Mouse (Mus musculus): ENCODE data around the gene Ppp1r1b.

DNA sequence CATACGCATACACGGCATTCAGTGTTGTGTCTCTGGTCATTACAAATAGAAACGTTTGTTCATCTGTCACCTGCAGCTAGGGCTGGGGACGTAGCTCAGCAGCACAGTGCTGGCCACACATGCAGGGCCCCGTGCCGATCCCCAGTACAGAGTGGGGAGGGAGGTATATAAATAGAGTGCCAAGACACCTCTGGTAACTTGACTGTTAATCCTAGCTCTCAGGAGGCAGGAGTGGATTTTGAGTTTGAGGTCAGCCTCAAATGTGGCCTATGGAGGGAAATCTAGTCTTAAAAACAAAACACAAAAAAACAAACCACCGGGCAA is 19.6 kb downstream of the Ppp1r1b start:
- no peak for TF ChIP-seq EP300 (IDR thresholded peaks at IDR 0.05; ENCODE audit: low read depth)
- no peak for TF ChIP-seq CTCF (IDR thresholded peaks at IDR 0.05; ENCODE audit: low read depth)
